Mouse (Mus musculus): ENCODE measurements around the gene Foxl1. TPM values are rescaled to one million over a fixed set of nuclear protein-coding genes. Genes with fewer than 3 reads are reported as not detected.

The Foxl1 gene
- total and polyA plus RNA-seq, 3 experiments, result 0.04 TPM; not detected in 2

DNA sequence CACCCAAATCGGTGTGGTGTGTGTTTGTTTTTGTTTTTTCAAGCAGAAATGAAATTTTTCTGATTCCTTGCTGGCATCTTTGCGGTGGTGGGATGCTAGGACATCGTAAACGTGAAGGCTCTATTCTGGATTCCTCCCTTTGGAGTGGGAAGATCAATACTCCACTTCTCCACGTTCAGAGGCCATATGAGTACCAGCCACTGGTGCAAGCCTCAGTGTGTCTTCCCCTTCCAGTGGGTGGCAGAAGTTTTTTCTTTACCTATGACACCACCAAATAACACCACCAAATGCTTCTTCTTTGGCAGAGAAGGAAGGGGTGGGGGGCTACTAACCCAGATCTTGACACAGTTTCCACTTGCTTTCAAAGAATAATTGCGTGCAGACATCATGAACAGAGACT is 1.5 kb upstream of the Foxl1 start:
- H3K9me3 ChIP-seq (replicated peaks; ENCODE audit: low read length), result no peaks in the 10 kb centered on the region
- H3K79me2 ChIP-seq (replicated peaks; ENCODE audit: control insufficient read depth, extremely low read depth, insufficient read depth, poor library complexity, severe bottlenecking), result no peaks in the 10 kb centered on the region
- H3K4me3 ChIP-seq (replicated peaks in 1 of 3; ENCODE audit: low read depth in 2 of 3, low read length in 2 of 3, poor library complexity in 1 of 3), result no peak overlapping the region
- no peak overlapping the region for H3K27ac ChIP-seq (ENCODE audit: insufficient read depth, low read depth)
- H3K9ac ChIP-seq (ENCODE audit: insufficient read depth, low read depth), result no peak overlapping the region
- in situ Hi-C loops (cut with MboI; ENCODE audit: low pct_ligation_motif_present, low pct_unique_long_range_greater_than_20kb, low sequenced_read_pairs) (no loop called here), dilution Hi-C loops (cut with MboI; ENCODE audit: extremely low pct_ligation_motif_present, extremely low pct_unique_long_range_greater_than_20kb, low sequenced_read_pairs) (no loop called here)
- H3K27me3 ChIP-seq (replicated peaks), result peaks cover 53% of the 10 kb centered on the region
- no peak overlapping the region for H3K4me2 ChIP-seq (ENCODE audit: insufficient read depth, low read depth, poor library complexity, severe bottlenecking)
- no peak for TF ChIP-seq MAZ (IDR thresholded peaks at IDR 0.05; ENCODE audit: low read depth, low read length)
- no peak for TF ChIP-seq MAX (IDR thresholded peaks at IDR 0.05; ENCODE audit: low read length)
- TF ChIP-seq SMC3 (IDR thresholded peaks at IDR 0.05; ENCODE audit: low read depth, low read length), result no peak
- TF ChIP-seq HCFC1 (IDR thresholded peaks at IDR 0.05; ENCODE audit: low read depth, low read length), result no peak
- TF ChIP-seq EP300 (IDR thresholded peaks at IDR 0.05; ENCODE audit: low read length), result no peak
- no peak for TF ChIP-seq ELF1 (IDR thresholded peaks at IDR 0.05; ENCODE audit: low read depth, low read length)
- TF ChIP-seq ETS1 (conservative IDR thresholded peaks at IDR 0.05; ENCODE audit: low read depth, low read length), result no peak
- no peak for TF ChIP-seq NELFE (IDR thresholded peaks at IDR 0.05; ENCODE audit: low read depth, low read length)
- no peak for TF ChIP-seq BHLHE40 (IDR thresholded peaks at IDR 0.05; ENCODE audit: low read depth, low read length)
- TF ChIP-seq UBTF (IDR thresholded peaks at IDR 0.05; ENCODE audit: low read depth, low read length), result no peak
- no peak for TF ChIP-seq ZKSCAN1 (IDR thresholded peaks at IDR 0.05; ENCODE audit: borderline replicate concordance, low read depth, low read length)
- no peak for DNase-seq (ENCODE audit: extremely low read depth)
- H3K4me1 ChIP-seq (ENCODE audit: control insufficient read depth in 1 of 2, insufficient read depth in 2 of 2), result peaks cover 7 to 14% of the 10 kb centered on the region in 2 experiments
- no peaks in the 10 kb centered on the region for H3K36me3 ChIP-seq (replicated peaks in 1 of 2; ENCODE audit: control insufficient read depth in 1 of 2, insufficient read depth in 1 of 2, low read length in 1 of 2)

DNA sequence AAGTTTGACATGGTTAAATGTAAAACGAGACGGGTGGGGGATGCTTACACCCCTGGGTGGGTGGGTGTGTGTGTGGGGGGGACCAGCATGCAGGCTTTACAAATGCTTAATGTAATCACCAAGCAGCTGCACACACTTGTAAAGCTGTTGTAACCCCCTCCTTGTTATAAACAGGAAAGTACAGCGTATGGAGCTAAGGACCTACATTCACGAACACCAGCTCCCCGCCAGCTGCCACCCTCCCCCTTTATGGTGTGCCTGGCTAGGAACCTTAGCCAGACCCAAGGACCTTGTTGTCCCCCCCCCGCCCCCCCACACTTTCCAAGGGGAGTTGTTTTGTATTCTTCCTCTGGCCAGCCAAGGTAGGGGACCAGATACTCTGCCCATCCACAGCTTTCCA is 1.0 kb upstream of the Foxl1 start:
- H3K36me3 ChIP-seq (replicated peaks in 1 of 2; ENCODE audit: control insufficient read depth in 1 of 2, insufficient read depth in 1 of 2, low read length in 1 of 2), result no peaks in the 10 kb centered on the region
- no peaks in the 10 kb centered on the region for H3K9me3 ChIP-seq (replicated peaks; ENCODE audit: low read length)
- no peaks in the 10 kb centered on the region for H3K79me2 ChIP-seq (replicated peaks; ENCODE audit: control insufficient read depth, extremely low read depth, insufficient read depth, poor library complexity, severe bottlenecking)
- no peak overlapping the region for H3K4me2 ChIP-seq (ENCODE audit: insufficient read depth, low read depth, poor library complexity, severe bottlenecking)
- no peak overlapping the region for H3K9ac ChIP-seq (ENCODE audit: insufficient read depth, low read depth)
- TF ChIP-seq CTCF (conservative IDR thresholded peaks at IDR 0.05 in 1 of 2, IDR thresholded peaks at IDR 0.05 in 1 of 2; ENCODE audit: low read depth in 2 of 2, low read length in 2 of 2) (no peak), IRF4 (IDR thresholded peaks at IDR 0.05; ENCODE audit: low read depth, low read length) (no peak), ELF1 (IDR thresholded peaks at IDR 0.05; ENCODE audit: low read depth, low read length) (no peak), ZNF384 (IDR thresholded peaks at IDR 0.05; ENCODE audit: low read depth, low read length) (no peak), ZMIZ1 (IDR thresholded peaks at IDR 0.05; ENCODE audit: low read depth, low read length) (no peak), PAX5 (IDR thresholded peaks at IDR 0.05; ENCODE audit: low read length) (no peak), MAX (IDR thresholded peaks at IDR 0.05; ENCODE audit: low read length) (no peak), MAFK (IDR thresholded peaks at IDR 0.05; ENCODE audit: insufficient replicate concordance, low read length) (no peak), ETS1 (conservative IDR thresholded peaks at IDR 0.05; ENCODE audit: low read depth, low read length) (no peak), POLR2A (IDR thresholded peaks at IDR 0.05; ENCODE audit: low read depth, low read length) (no peak), NRF1 (IDR thresholded peaks at IDR 0.05; ENCODE audit: low read depth, low read length) (no peak), GABPA (IDR thresholded peaks at IDR 0.05; ENCODE audit: insufficient replicate concordance, low read depth, low read length) (no peak), UBTF (IDR thresholded peaks at IDR 0.05; ENCODE audit: low read depth, low read length) (no peak), USF2 (conservative IDR thresholded peaks at IDR 0.05; ENCODE audit: low read depth, low read length) (no peak), SIN3A (IDR thresholded peaks at IDR 0.05; ENCODE audit: low read length) (no peak), CHD2 (IDR thresholded peaks at IDR 0.05; ENCODE audit: low read length) (no peak), MAZ (IDR thresholded peaks at IDR 0.05; ENCODE audit: low read depth, low read length) (no peak)
- H3K4me1 ChIP-seq (ENCODE audit: control insufficient read depth in 1 of 2, insufficient read depth in 2 of 2), result peaks cover 7 to 14% of the 10 kb centered on the region in 2 experiments
- H3K27ac ChIP-seq (ENCODE audit: insufficient read depth, low read depth), result no peak overlapping the region
- H3K27me3 ChIP-seq (replicated peaks), result peaks cover 50% of the 10 kb centered on the region
- DNase-seq (ENCODE audit: extremely low read depth), result no peak
- dilution Hi-C loops (cut with MboI; ENCODE audit: extremely low pct_ligation_motif_present, extremely low pct_unique_long_range_greater_than_20kb, low sequenced_read_pairs), result no loop called here
- H3K4me3 ChIP-seq (replicated peaks in 1 of 3; ENCODE audit: low read depth in 2 of 3, low read length in 2 of 3, poor library complexity in 1 of 3), result no peak overlapping the region
- in situ Hi-C loops (cut with MboI; ENCODE audit: low pct_ligation_motif_present, low pct_unique_long_range_greater_than_20kb, low sequenced_read_pairs), result no loop called here

Measured in CH12.LX (cell line).